ENCODE assay signal across 8 mouse cellular contexts in genomic region chr6:70797581-70798251, GRCm38 (mm10). TPM values are rescaled to one million over a fixed set of nuclear protein-coding genes. Genes with fewer than 3 reads are reported as not detected.
DNase-seq lines count a peak whose midpoint lies in the region; ATAC-seq and TF ChIP-seq lines count a peak whose summit lies in the region.

No protein-coding gene starts in this region.

- WGBS in heart, embryonic 11.5 days (ENCODE audit: insufficient replicate concordance) = 22% methylated on average over 9 of the region's 9 CpGs
- WGBS in bone marrow, adult 2 months = 7% methylated on average over 9 of the region's 9 CpGs
- 20% methylated on average over 9 of the region's 9 CpGs for WGBS in hindbrain, embryonic 10.5 days
- WGBS in midbrain, embryonic 10.5 days = 20% methylated on average over 9 of the region's 9 CpGs

- peak; percentile 52 for DNase-seq in heart, adult 8-10 months (ENCODE audit: low spot score)
- peak; percentile 66 for DNase-seq in hindbrain, embryonic 10.5 days (ENCODE audit: low spot score)
- DNase-seq in layer of hippocampus, postnatal 10 days (ENCODE audit: low spot score in 2 of 2) = peak; percentile 53 to 69
- peak; percentile 66 for DNase-seq in midbrain, embryonic 10.5 days (ENCODE audit: low spot score)
- DNase-seq in splenic B cell, adult 2 months (ENCODE audit: low read depth, low spot score) = peak; percentile 92

- H3K4me1 ChIP-seq in heart, embryonic 11.5 days (ENCODE audit: control insufficient read depth, insufficient read depth, low read length) = no peaks in the 10 kb centered on the region
- peaks cover 4% of the 10 kb centered on the region for H3K4me1 ChIP-seq in bone marrow, adult 2 months (ENCODE audit: control insufficient read depth, insufficient read depth, low read length)
- peaks cover 4% of the 10 kb centered on the region for H3K4me1 ChIP-seq in hindbrain, embryonic 10.5 days (replicated peaks)
- H3K4me1 ChIP-seq in midbrain, embryonic 10.5 days = peaks cover 4% of the 10 kb centered on the region

- H3K27me3 ChIP-seq in heart, embryonic 11.5 days (ENCODE audit: control insufficient read depth, insufficient read depth, low read length) = no peaks in the 10 kb centered on the region
- no peaks in the 10 kb centered on the region for H3K27me3 ChIP-seq in hindbrain, embryonic 10.5 days (ENCODE audit: insufficient read depth, poor library complexity, severe bottlenecking)
- H3K27me3 ChIP-seq in midbrain, embryonic 10.5 days (ENCODE audit: low read depth, poor library complexity, severe bottlenecking) = no peaks in the 10 kb centered on the region
- no peaks in the 10 kb centered on the region; the same call in 1 of the 2 replicates for H3K27me3 ChIP-seq in splenic B cell, adult 2 months (ENCODE audit: control insufficient read depth, insufficient read depth, low read length, poor library complexity, severe bottlenecking)

- no peaks in the 10 kb centered on the region for H3K9me3 ChIP-seq in heart, embryonic 11.5 days (replicated peaks; ENCODE audit: control insufficient read depth, low read length)
- H3K9me3 ChIP-seq in hindbrain, embryonic 10.5 days = no peaks in the 10 kb centered on the region
- no peaks in the 10 kb centered on the region for H3K9me3 ChIP-seq in midbrain, embryonic 10.5 days (replicated peaks)

- ATAC-seq in heart, embryonic 11.5 days (replicated peaks; ENCODE audit: insufficient number of reproducible peaks, low FRiP score, low TSS enrichment) = no peak
- ATAC-seq in erythroblast, adult 5-6 weeks (replicated peaks; ENCODE audit: low FRiP score, poor library complexity, severe bottlenecking) = peak; percentile 92

- H3K4me3 ChIP-seq in heart, embryonic 11.5 days (ENCODE audit: low read depth, low read length) = no peak overlapping the region
- no peak overlapping the region for H3K4me3 ChIP-seq in bone marrow, adult 2 months (replicated peaks; ENCODE audit: control insufficient read depth, low read depth, low read length)
- no peak overlapping the region for H3K4me3 ChIP-seq in hindbrain, embryonic 10.5 days
- H3K4me3 ChIP-seq in midbrain, embryonic 10.5 days = no peak overlapping the region

- TF ChIP-seq POLR2A in bone marrow, adult 2 months (IDR thresholded peaks at IDR 0.05; ENCODE audit: borderline replicate concordance, control insufficient read depth, low read depth, low read length) = no peak

- TF ChIP-seq CTCF in bone marrow, adult 2 months (IDR thresholded peaks at IDR 0.05; ENCODE audit: control insufficient read depth, insufficient read depth, low read length) = peak; percentile 98

- H3K36me3 ChIP-seq in heart, embryonic 11.5 days (ENCODE audit: control insufficient read depth, insufficient read depth, low read length) = no peaks in the 10 kb centered on the region
- H3K36me3 ChIP-seq in hindbrain, embryonic 10.5 days = no peaks in the 10 kb centered on the region
- H3K36me3 ChIP-seq in midbrain, embryonic 10.5 days = no peaks in the 10 kb centered on the region
- no peaks in the 10 kb centered on the region for H3K36me3 ChIP-seq in splenic B cell, adult 2 months (ENCODE audit: control insufficient read depth, insufficient read depth, low read length, poor library complexity, severe bottlenecking)

- no peak overlapping the region for H3K9ac ChIP-seq in heart, embryonic 11.5 days (ENCODE audit: low read depth, low read length)

- H3K4me2 ChIP-seq in heart, embryonic 11.5 days = no peak overlapping the region

- H3K27ac ChIP-seq in heart, embryonic 11.5 days (ENCODE audit: low read depth, low read length) = no peak overlapping the region
- no peak overlapping the region for H3K27ac ChIP-seq in bone marrow, adult 2 months (ENCODE audit: control insufficient read depth, insufficient read depth, low read depth, low read length, poor library complexity)
- H3K27ac ChIP-seq in hindbrain, embryonic 10.5 days = no peak overlapping the region
- no peak overlapping the region for H3K27ac ChIP-seq in midbrain, embryonic 10.5 days (replicated peaks)

RNA-seq across cellular contexts. Expression of gene Rpia, which starts 5.7 kb away (rescaled TPM):
- total RNA-seq in heart, adult 8-10 months (2022) = 10 to 100 TPM; 11.6 to 15.0 (median 13.4) TPM
- 0.70 and 1.6 TPM in 2 replicates for polyA plus RNA-seq in heart, embryonic 11.5 days (2014; fragmentation: Nextera tagmentation; extraction: Ambion mirVana)
- 65.3 and 78.5 TPM in 2 replicates for polyA plus RNA-seq in bone marrow, adult 2 months (2011; ENCODE audit: insufficient read depth, insufficient read length, low replicate concordance, missing spikeins)
- total RNA-seq in erythroblast, adult 5-6 weeks (2015; ENCODE audit: low replicate concordance) = 31.1 and 33.4 TPM in 2 replicates
- total RNA-seq in erythroblast, adult 5-6 weeks (2017; ENCODE audit: low replicate concordance) = 42.4 and 55.0 TPM in 2 replicates
- 1.8 and 2.2 TPM in 2 replicates for polyA plus RNA-seq in hindbrain, embryonic 10.5 days (2016; fragmentation: Nextera tagmentation; extraction: Ambion mirVana)
- total RNA-seq in layer of hippocampus, postnatal 10 days (2021) = 10 to 100 TPM; 11.9 to 15.7 TPM
- polyA plus RNA-seq in midbrain, embryonic 10.5 days (2016; fragmentation: Nextera tagmentation; extraction: Ambion mirVana) = 1.4 and 2.1 TPM in 2 replicates

RNA-seq across cellular contexts. Expression of gene Eif2ak3, which starts 46.6 kb away (rescaled TPM):
- 1 to 10 TPM; 6.3 to 8.9 (median 7.6) TPM for total RNA-seq in heart, adult 8-10 months (2022)
- polyA plus RNA-seq in heart, embryonic 11.5 days (2014; fragmentation: Nextera tagmentation; extraction: Ambion mirVana) = 5.0 and 5.4 TPM in 2 replicates
- 10.9 and 12.4 TPM in 2 replicates for polyA plus RNA-seq in bone marrow, adult 2 months (2011; ENCODE audit: insufficient read depth, insufficient read length, low replicate concordance, missing spikeins)
- total RNA-seq in erythroblast, adult 5-6 weeks (2015; ENCODE audit: low replicate concordance) = 2.7 and 7.1 TPM in 2 replicates
- 7.2 and 7.8 TPM in 2 replicates for total RNA-seq in erythroblast, adult 5-6 weeks (2017; ENCODE audit: low replicate concordance)
- polyA plus RNA-seq in hindbrain, embryonic 10.5 days (2016; fragmentation: Nextera tagmentation; extraction: Ambion mirVana) = 9.4 and 10.4 TPM in 2 replicates
- 10 to 100 TPM; 18.3 to 21.6 TPM for total RNA-seq in layer of hippocampus, postnatal 10 days (2021)
- polyA plus RNA-seq in midbrain, embryonic 10.5 days (2016; fragmentation: Nextera tagmentation; extraction: Ambion mirVana) = 8.0 and 8.8 TPM in 2 replicates

Comparison
In these comparisons a context has a peak if more than half of its experiments do, and no peak if none do; other contexts are left out.
1. RNA of gene Rpia, which starts 5.7 kb away (polyA plus RNA-seq): 65.3 to 78.5 TPM in bone marrow, adult 2 months; 1.8 to 2.2 TPM in hindbrain, embryonic 10.5 days, 0.70 to 1.6 TPM in heart, embryonic 11.5 days and 1.4 to 2.1 TPM in midbrain, embryonic 10.5 days; every median in the first group is over 10 times any median in the second.
2. Peak in every context shown above with its lines, with median percentiles within 50 percentile points of each other: DNase-seq.